Mouse (Mus musculus): ENCODE measurements around the gene Casp1. TPM values are rescaled to one million over a fixed set of nuclear protein-coding genes. Genes with fewer than 3 reads are reported as not detected.

Gene Casp1
- total and polyA plus RNA-seq, 3 experiments = 66.0 to 138 (median 90.3) TPM

DNA sequence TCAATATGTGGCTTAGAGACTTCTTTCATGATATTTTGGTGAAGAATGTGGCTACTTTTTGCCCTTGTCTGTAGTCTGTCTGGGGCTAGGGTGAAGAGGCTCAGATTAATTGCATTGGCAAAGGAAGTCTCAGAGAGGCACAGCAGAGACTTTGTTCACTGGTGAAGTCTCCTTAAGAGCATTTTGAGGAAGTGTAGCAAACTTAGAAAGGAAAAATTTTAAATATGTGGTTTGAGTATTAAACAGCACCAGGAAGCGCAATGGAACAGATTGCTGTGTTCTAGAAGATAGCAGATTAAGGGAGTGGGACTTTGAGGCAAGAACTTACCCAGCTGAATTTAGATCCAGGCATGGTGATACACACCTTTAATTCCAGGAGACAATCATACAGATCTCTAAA, 35.1 kb downstream of the Casp1 start:
- Histone ChIP-seq H3K4me3 (replicated peaks in 1 of 3; ENCODE audit: low read depth in 2 of 3, low read length in 2 of 3, poor library complexity in 1 of 3) (no peak overlapping the region), H3K9me3 (replicated peaks; ENCODE audit: low read length) (no peaks in the 10 kb centered on the region), H3K9ac (ENCODE audit: insufficient read depth, low read depth) (no peak overlapping the region), H3K27ac (ENCODE audit: insufficient read depth, low read depth) (no peak overlapping the region), H3K36me3 (replicated peaks in 1 of 2; ENCODE audit: control insufficient read depth in 1 of 2, insufficient read depth in 1 of 2, low read length in 1 of 2) (peaks cover 33 to 59% of the 10 kb centered on the region in 2 experiments), H3K4me2 (ENCODE audit: insufficient read depth, low read depth, poor library complexity, severe bottlenecking) (no peak overlapping the region), H3K27me3 (replicated peaks) (no peaks in the 10 kb centered on the region), H3K4me1 (ENCODE audit: control insufficient read depth in 1 of 2, insufficient read depth in 2 of 2) (peaks cover 0 to 7% of the 10 kb centered on the region in 2 experiments; a peak in 1 of 4 replicates), H3K79me2 (replicated peaks; ENCODE audit: control insufficient read depth, extremely low read depth, insufficient read depth, poor library complexity, severe bottlenecking) (no peaks in the 10 kb centered on the region)
- in situ Hi-C loops (cut with MboI; ENCODE audit: low pct_ligation_motif_present, low pct_unique_long_range_greater_than_20kb, low sequenced_read_pairs) (no loop called here), dilution Hi-C loops (cut with MboI; ENCODE audit: extremely low pct_ligation_motif_present, extremely low pct_unique_long_range_greater_than_20kb, low sequenced_read_pairs) (no loop called here)
- TF ChIP-seq KAT2A (IDR thresholded peaks at IDR 0.05; ENCODE audit: insufficient replicate concordance, low read length) = no peak
- TF ChIP-seq TBP (conservative IDR thresholded peaks at IDR 0.05; ENCODE audit: low read depth, low read length) = no peak
- 0 out of 2 replicates have a peak, but pooled peaks have one; percentile 11 for TF ChIP-seq EP300 (IDR thresholded peaks at IDR 0.05; ENCODE audit: low read length)
- DNase-seq (ENCODE audit: extremely low read depth) = no peak

- no peak for DNase-seq (ENCODE audit: extremely low read depth)
- no peaks in the 10 kb centered on the region for H3K79me2 ChIP-seq (replicated peaks; ENCODE audit: control insufficient read depth, extremely low read depth, insufficient read depth, poor library complexity, severe bottlenecking)
- dilution Hi-C loops (cut with MboI; ENCODE audit: extremely low pct_ligation_motif_present, extremely low pct_unique_long_range_greater_than_20kb, low sequenced_read_pairs) = no loop called here
- no peak overlapping the region for H3K4me3 ChIP-seq (replicated peaks in 1 of 3; ENCODE audit: low read depth in 2 of 3, low read length in 2 of 3, poor library complexity in 1 of 3)
- no peaks in the 10 kb centered on the region for H3K4me1 ChIP-seq (ENCODE audit: control insufficient read depth in 1 of 2, insufficient read depth in 2 of 2)
- no peak overlapping the region for H3K4me2 ChIP-seq (ENCODE audit: insufficient read depth, low read depth, poor library complexity, severe bottlenecking)
- no peak for TF ChIP-seq ZC3H11A (IDR thresholded peaks at IDR 0.05; ENCODE audit: low read depth, low read length)
- no peak for TF ChIP-seq RAD21 (IDR thresholded peaks at IDR 0.05; ENCODE audit: low read depth, low read length)
- no peak for TF ChIP-seq CTCF (conservative IDR thresholded peaks at IDR 0.05 in 1 of 2, IDR thresholded peaks at IDR 0.05 in 1 of 2; ENCODE audit: low read depth in 2 of 2, low read length in 2 of 2)
- TF ChIP-seq ZMIZ1 (IDR thresholded peaks at IDR 0.05; ENCODE audit: low read depth, low read length) = no peak
- TF ChIP-seq TBP (conservative IDR thresholded peaks at IDR 0.05; ENCODE audit: low read depth, low read length) = no peak
- TF ChIP-seq JUND (conservative IDR thresholded peaks at IDR 0.05; ENCODE audit: low read depth, low read length) = no peak
- TF ChIP-seq PAX5 (IDR thresholded peaks at IDR 0.05; ENCODE audit: low read length) = no peak
- no peak for TF ChIP-seq ELF1 (IDR thresholded peaks at IDR 0.05; ENCODE audit: low read depth, low read length)
- TF ChIP-seq USF1 (IDR thresholded peaks at IDR 0.05; ENCODE audit: low read depth, low read length) = no peak
- TF ChIP-seq BHLHE40 (IDR thresholded peaks at IDR 0.05; ENCODE audit: low read depth, low read length) = no peak
- no peaks in the 10 kb centered on the region for H3K9me3 ChIP-seq (replicated peaks; ENCODE audit: low read length)
- no peak overlapping the region for H3K9ac ChIP-seq (ENCODE audit: insufficient read depth, low read depth)
- no peaks in the 10 kb centered on the region for H3K36me3 ChIP-seq (replicated peaks in 1 of 2; ENCODE audit: control insufficient read depth in 1 of 2, insufficient read depth in 1 of 2, low read length in 1 of 2)
- H3K27me3 ChIP-seq (replicated peaks) = no peaks in the 10 kb centered on the region
- in situ Hi-C loops (cut with MboI; ENCODE audit: low pct_ligation_motif_present, low pct_unique_long_range_greater_than_20kb, low sequenced_read_pairs) = no loop called here
- no peak overlapping the region for H3K27ac ChIP-seq (ENCODE audit: insufficient read depth, low read depth)
Observed at GRCm38 (mm10) chr9:5343092-5343491, 44.8 kb downstream of the Casp1 start.

DNA sequence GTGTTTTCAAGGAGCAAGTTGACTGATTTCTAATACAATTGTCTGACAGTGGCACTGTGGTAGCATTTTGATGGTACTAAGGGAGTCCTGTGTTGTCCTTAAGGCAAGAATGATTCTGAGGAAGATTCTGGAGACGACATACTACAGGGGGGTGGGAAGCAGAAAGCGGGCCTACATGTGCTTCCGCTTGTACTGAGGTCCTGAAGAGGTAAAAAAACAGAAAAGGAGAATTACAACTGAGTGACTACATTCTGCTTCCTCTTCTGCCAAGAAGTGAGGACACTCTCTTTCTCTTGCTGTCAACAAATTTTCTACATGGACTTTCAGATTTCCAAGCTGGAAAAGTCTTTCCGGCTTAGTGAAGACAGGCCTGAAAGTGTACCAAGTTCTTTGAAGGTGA, 45.8 kb downstream of the Casp1 start:
- in situ Hi-C loops (cut with MboI; ENCODE audit: low pct_ligation_motif_present, low pct_unique_long_range_greater_than_20kb, low sequenced_read_pairs) = no loop called here

More for the DNA sequence above, 45.8 kb downstream of the Casp1 start:
- no peak overlapping the region for H3K9ac ChIP-seq (ENCODE audit: insufficient read depth, low read depth)
- DNase-seq (ENCODE audit: extremely low read depth) = no peak
- dilution Hi-C loops (cut with MboI; ENCODE audit: extremely low pct_ligation_motif_present, extremely low pct_unique_long_range_greater_than_20kb, low sequenced_read_pairs) = no loop called here
- H3K79me2 ChIP-seq (replicated peaks; ENCODE audit: control insufficient read depth, extremely low read depth, insufficient read depth, poor library complexity, severe bottlenecking) = no peaks in the 10 kb centered on the region
- H3K4me2 ChIP-seq (ENCODE audit: insufficient read depth, low read depth, poor library complexity, severe bottlenecking) = no peak overlapping the region
- no peaks in the 10 kb centered on the region for H3K9me3 ChIP-seq (replicated peaks; ENCODE audit: low read length)
- no peak overlapping the region for H3K27ac ChIP-seq (ENCODE audit: insufficient read depth, low read depth)
- no peak overlapping the region for H3K4me3 ChIP-seq (replicated peaks in 1 of 3; ENCODE audit: low read depth in 2 of 3, low read length in 2 of 3, poor library complexity in 1 of 3)
- H3K27me3 ChIP-seq (replicated peaks) = no peaks in the 10 kb centered on the region
- no peaks in the 10 kb centered on the region for H3K36me3 ChIP-seq (replicated peaks in 1 of 2; ENCODE audit: control insufficient read depth in 1 of 2, insufficient read depth in 1 of 2, low read length in 1 of 2)
- no peaks in the 10 kb centered on the region for H3K4me1 ChIP-seq (ENCODE audit: control insufficient read depth in 1 of 2, insufficient read depth in 2 of 2)
- TF ChIP-seq CHD2 (IDR thresholded peaks at IDR 0.05; ENCODE audit: low read length) (no peak), UBTF (IDR thresholded peaks at IDR 0.05; ENCODE audit: low read depth, low read length) (no peak), USF2 (conservative IDR thresholded peaks at IDR 0.05; ENCODE audit: low read depth, low read length) (no peak), IRF4 (IDR thresholded peaks at IDR 0.05; ENCODE audit: low read depth, low read length) (no peak), MXI1 (IDR thresholded peaks at IDR 0.05; ENCODE audit: low read depth, low read length) (no peak), TBP (conservative IDR thresholded peaks at IDR 0.05; ENCODE audit: low read depth, low read length) (no peak), USF1 (IDR thresholded peaks at IDR 0.05; ENCODE audit: low read depth, low read length) (no peak), MEF2A (IDR thresholded peaks at IDR 0.05; ENCODE audit: borderline replicate concordance, low read depth, low read length) (no peak), CHD1 (IDR thresholded peaks at IDR 0.05; ENCODE audit: low read depth, low read length) (no peak), MAFK (IDR thresholded peaks at IDR 0.05; ENCODE audit: insufficient replicate concordance, low read length) (no peak), JUN (IDR thresholded peaks at IDR 0.05; ENCODE audit: insufficient read depth, low read depth, low read length) (no peak), PAX5 (IDR thresholded peaks at IDR 0.05; ENCODE audit: low read length) (no peak), MAZ (IDR thresholded peaks at IDR 0.05; ENCODE audit: low read depth, low read length) (no peak), NELFE (IDR thresholded peaks at IDR 0.05; ENCODE audit: low read depth, low read length) (no peak), MAX (IDR thresholded peaks at IDR 0.05; ENCODE audit: low read length) (no peak), NRF1 (IDR thresholded peaks at IDR 0.05; ENCODE audit: low read depth, low read length) (no peak)
